In the genomic region with DNA sequence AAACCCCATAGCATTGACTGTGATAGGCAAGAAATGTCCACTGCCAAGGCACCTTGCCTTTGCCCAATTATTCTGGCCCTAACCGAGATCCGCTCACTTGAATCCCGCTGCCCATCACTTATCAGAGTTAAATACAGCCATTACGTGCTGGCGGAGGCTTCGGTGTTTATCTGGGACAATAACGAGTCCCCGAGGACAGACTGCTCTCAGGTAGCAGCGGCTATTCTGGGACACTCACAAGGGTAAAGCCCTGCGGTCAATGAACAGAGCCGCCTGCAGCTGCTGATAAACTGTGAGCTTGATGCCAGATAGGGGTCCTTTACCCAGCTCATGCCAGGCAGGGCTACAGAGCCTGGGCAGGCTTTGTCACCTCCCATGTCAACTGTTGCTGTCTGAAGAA, we compare ENCODE assay signal across 28 mouse cellular contexts.
DNase-seq lines count a peak whose midpoint lies in the region; ATAC-seq and TF ChIP-seq lines count a peak whose summit lies in the region.
"Had no signal": no experiment of that assay in that cellular context is flagged by ENCODE, and none has a peak within 500 bp of the region (broad histone marks: within the 10 kb centered on the region; RNA-seq: fewer than 3 reads in every experiment).

No protein-coding gene starts in this region.

- intact Hi-C loops in heart, adult 2 months (cut with DNase I), result loop anchor here (5.0 kb wide), 1 partner anchor 164 kb away; a partner anchor contains a TSS
- intact Hi-C loops in heart, postnatal 14 days (cut with DNase I), result loop anchor here (5.0 to 10.0 kb wide), 2 partner anchors 164 to 367 kb away; a partner anchor contains a TSS

- no peaks in the 10 kb centered on the region for H3K79me2 ChIP-seq in heart, adult 2 months (replicated peaks; ENCODE audit: control insufficient read depth, insufficient read depth, low read length)

- 0 out of 2 replicates have a peak, but pooled peaks have one; percentile 51 for ATAC-seq in hindbrain, postnatal 0 days
- ATAC-seq in hindbrain, embryonic 12.5 days (ENCODE audit: low FRiP score), result no peak
- ATAC-seq in heart, embryonic 13.5 days (ENCODE audit: extremely low read depth, insufficient number of reproducible peaks, low FRiP score, low TSS enrichment), result no peak
- ATAC-seq in hindbrain, embryonic 13.5 days (ENCODE audit: low FRiP score), result no peak
- ATAC-seq: CD4-positive, CD25-positive, alpha-beta regulatory T cell, adult 4 months; intestine, embryonic 16.5 days; liver, postnatal 0 days; lung, postnatal 0 days; Patski had no signal

- no peak for TF ChIP-seq CTCF in hindbrain, postnatal 0 days (IDR thresholded peaks at IDR 0.05; ENCODE audit: low read depth)
- TF ChIP-seq CTCF in heart, adult 2 months (IDR thresholded peaks at IDR 0.05), result no peak

- H3K4me3 ChIP-seq in hindbrain, postnatal 0 days (ENCODE audit: low read length), result no peak overlapping the region
- H3K4me3 ChIP-seq in hindbrain, embryonic 12.5 days, result no peak overlapping the region
- no peak overlapping the region for H3K4me3 ChIP-seq in heart, adult 2 months
- H3K4me3 ChIP-seq in heart, embryonic 13.5 days, result no peak overlapping the region
- H3K4me3 ChIP-seq in hindbrain, embryonic 13.5 days, result no peak overlapping the region
- H3K4me3 ChIP-seq: embryonic facial prominence, embryonic 13.5 days; erythroblast, embryonic 14.5 days; forebrain, embryonic 12.5 days; hindbrain, embryonic 15.5 days; limb, embryonic 12.5 days; midbrain, embryonic 12.5 days; neural tube, embryonic 12.5 days had no signal

- no peak overlapping the region for H3K4me2 ChIP-seq in hindbrain, postnatal 0 days (ENCODE audit: low read depth, low read length)
- H3K4me2 ChIP-seq in hindbrain, embryonic 12.5 days (replicated peaks), result no peak overlapping the region
- peak overlapping the region; percentile 37 for H3K4me2 ChIP-seq in heart, embryonic 13.5 days
- H3K4me2 ChIP-seq in hindbrain, embryonic 13.5 days, result no peak overlapping the region
- H3K4me2 ChIP-seq: embryonic facial prominence, embryonic 13.5 days; forebrain, embryonic 12.5 days; hindbrain, embryonic 15.5 days; limb, embryonic 12.5 days; liver, embryonic 11.5 days; midbrain, embryonic 12.5 days; neural tube, embryonic 12.5 days had no signal

- no peaks in the 10 kb centered on the region for H3K4me1 ChIP-seq in hindbrain, postnatal 0 days (ENCODE audit: insufficient read depth, low read length)
- peaks cover 4% of the 10 kb centered on the region for H3K4me1 ChIP-seq in hindbrain, embryonic 12.5 days
- H3K4me1 ChIP-seq in heart, adult 2 months (ENCODE audit: control insufficient read depth, insufficient read depth, low read length), result no peaks in the 10 kb centered on the region; the same call in 1 of the 2 replicates
- peaks cover 21% of the 10 kb centered on the region for H3K4me1 ChIP-seq in heart, embryonic 13.5 days
- H3K4me1 ChIP-seq in hindbrain, embryonic 13.5 days (replicated peaks), result peaks cover 4% of the 10 kb centered on the region; the same call in 1 of the 2 replicates

- no peak for DNase-seq in hindbrain, postnatal 0 days (ENCODE audit: low spot score)
- DNase-seq in heart, adult 2 months, result peak in 1 of 2 experiments; percentile 68
- DNase-seq in heart, postnatal 14 days, result peak; percentile 23 to 25
- no peak for DNase-seq in spleen, postnatal 4 days (ENCODE audit: low spot score in 2 of 2)
- DNase-seq in kidney, adult 8-10 months, result no peak
- DNase-seq: adrenal gland, adult 8-10 months; cerebellum, adult 18-20 months; cerebellum, postnatal 14 days; embryo, embryonic 11 days; kidney, postnatal 36 days; liver, postnatal 0 days; thymus, postnatal 36 days had no signal

- H3K9me3 ChIP-seq in hindbrain, postnatal 0 days (ENCODE audit: low read length), result no peaks in the 10 kb centered on the region
- H3K9me3 ChIP-seq in hindbrain, embryonic 12.5 days (replicated peaks), result no peaks in the 10 kb centered on the region
- no peaks in the 10 kb centered on the region for H3K9me3 ChIP-seq in heart, embryonic 13.5 days
- no peaks in the 10 kb centered on the region for H3K9me3 ChIP-seq in hindbrain, embryonic 13.5 days
- H3K9me3 ChIP-seq: embryonic facial prominence, embryonic 13.5 days; forebrain, embryonic 12.5 days; G1E; hindbrain, embryonic 15.5 days; limb, embryonic 12.5 days; midbrain, embryonic 12.5 days; neural tube, embryonic 12.5 days had no signal

- H3K27ac ChIP-seq in hindbrain, postnatal 0 days, result no peak overlapping the region
- no peak overlapping the region for H3K27ac ChIP-seq in hindbrain, embryonic 12.5 days
- H3K27ac ChIP-seq in heart, adult 2 months, result peak overlapping the region; percentile 68
- H3K27ac ChIP-seq in heart, embryonic 13.5 days (replicated peaks), result peak overlapping the region; percentile 59
- H3K27ac ChIP-seq in hindbrain, embryonic 13.5 days, result no peak overlapping the region
- H3K27ac ChIP-seq: embryonic facial prominence, embryonic 13.5 days; forebrain, embryonic 12.5 days; hindbrain, embryonic 15.5 days; limb, embryonic 12.5 days; midbrain, embryonic 12.5 days; neural tube, embryonic 12.5 days had no signal

- H3K9ac ChIP-seq in hindbrain, postnatal 0 days (replicated peaks; ENCODE audit: low read length), result no peak overlapping the region
- no peak overlapping the region for H3K9ac ChIP-seq in hindbrain, embryonic 12.5 days
- H3K9ac ChIP-seq in heart, adult 2 months (ENCODE audit: low read depth, low read length), result no peak overlapping the region
- H3K9ac ChIP-seq in heart, embryonic 13.5 days, result no peak overlapping the region
- H3K9ac ChIP-seq in hindbrain, embryonic 13.5 days, result no peak overlapping the region
- H3K9ac ChIP-seq: embryonic facial prominence, embryonic 13.5 days; forebrain, embryonic 12.5 days; hindbrain, embryonic 15.5 days; limb, embryonic 12.5 days; liver, postnatal 0 days; midbrain, embryonic 12.5 days; neural tube, embryonic 12.5 days had no signal

- TF ChIP-seq EP300 in heart, adult 2 months (IDR thresholded peaks at IDR 0.05; ENCODE audit: insufficient read depth, low read depth, low read length), result peak; percentile 70; the same call in 1 of the 2 replicates

- no peak for TF ChIP-seq POLR2A in heart, adult 2 months (IDR thresholded peaks at IDR 0.05; ENCODE audit: insufficient read depth, low read depth, low read length)

- no peaks in the 10 kb centered on the region for H3K27me3 ChIP-seq in hindbrain, postnatal 0 days (ENCODE audit: insufficient read depth, low read length)
- no peaks in the 10 kb centered on the region for H3K27me3 ChIP-seq in hindbrain, embryonic 12.5 days
- no peaks in the 10 kb centered on the region for H3K27me3 ChIP-seq in heart, adult 2 months (ENCODE audit: control insufficient read depth, insufficient read depth, low read length)
- H3K27me3 ChIP-seq in heart, embryonic 13.5 days (replicated peaks), result no peaks in the 10 kb centered on the region
- H3K27me3 ChIP-seq in hindbrain, embryonic 13.5 days, result no peaks in the 10 kb centered on the region
- H3K27me3 ChIP-seq: embryonic facial prominence, embryonic 13.5 days; forebrain, embryonic 12.5 days; hindbrain, embryonic 15.5 days; midbrain, embryonic 12.5 days; neural tube, embryonic 12.5 days had no signal

- 71% methylated on average over 11 of the region's 11 CpGs for WGBS in hindbrain, postnatal 0 days
- 72% methylated on average over 11 of the region's 11 CpGs for WGBS in hindbrain, embryonic 12.5 days
- 57% methylated on average over 11 of the region's 11 CpGs for WGBS in heart, adult 2 months
- WGBS in heart, embryonic 13.5 days, result 31% methylated on average over 11 of the region's 11 CpGs
- 62% methylated on average over 11 of the region's 11 CpGs for WGBS in hindbrain, embryonic 13.5 days

- H3K36me3 ChIP-seq in hindbrain, postnatal 0 days (ENCODE audit: insufficient read depth, low read length), result no peaks in the 10 kb centered on the region
- 0 out of 2 replicates have a peak, but pooled peaks cover 4% of the 10 kb centered on the region for H3K36me3 ChIP-seq in hindbrain, embryonic 12.5 days
- H3K36me3 ChIP-seq in heart, adult 2 months (ENCODE audit: control insufficient read depth, insufficient read depth, low read length), result no peaks in the 10 kb centered on the region; the same call in none of the 2 replicates
- H3K36me3 ChIP-seq in heart, embryonic 13.5 days, result peaks cover 3% of the 10 kb centered on the region; the same call in 1 of the 2 replicates
- H3K36me3 ChIP-seq in hindbrain, embryonic 13.5 days, result peaks cover 6% of the 10 kb centered on the region; the same call in 1 of the 2 replicates
- H3K36me3 ChIP-seq: embryonic facial prominence, embryonic 13.5 days; G1E; hindbrain, embryonic 15.5 days; limb, embryonic 12.5 days; midbrain, embryonic 12.5 days; neural tube, embryonic 12.5 days had no signal

Comparison
In these comparisons a context has a peak if more than half of its experiments do, and no peak if none do; other contexts are left out.
1. DNase-seq: peak in heart, postnatal 14 days (2 of 2); none in hindbrain, postnatal 0 days (single experiment), spleen, postnatal 4 days (0 of 2) and kidney, adult 8-10 months (0 of 2).
2. H3K27ac ChIP-seq: peak in heart, adult 2 months (single experiment) and heart, embryonic 13.5 days (single experiment); none in hindbrain, postnatal 0 days (single experiment), hindbrain, embryonic 12.5 days (single experiment) and hindbrain, embryonic 13.5 days (single experiment).